Mouse (Mus musculus): ENCODE results near the gene Acacb. TPM values are rescaled to one million over a fixed set of nuclear protein-coding genes. Genes with fewer than 3 reads are reported as not detected.

Acacb gene
- polyA plus RNA-seq, 1 experiment from 2014 or later = 5.0 TPM

DNA sequence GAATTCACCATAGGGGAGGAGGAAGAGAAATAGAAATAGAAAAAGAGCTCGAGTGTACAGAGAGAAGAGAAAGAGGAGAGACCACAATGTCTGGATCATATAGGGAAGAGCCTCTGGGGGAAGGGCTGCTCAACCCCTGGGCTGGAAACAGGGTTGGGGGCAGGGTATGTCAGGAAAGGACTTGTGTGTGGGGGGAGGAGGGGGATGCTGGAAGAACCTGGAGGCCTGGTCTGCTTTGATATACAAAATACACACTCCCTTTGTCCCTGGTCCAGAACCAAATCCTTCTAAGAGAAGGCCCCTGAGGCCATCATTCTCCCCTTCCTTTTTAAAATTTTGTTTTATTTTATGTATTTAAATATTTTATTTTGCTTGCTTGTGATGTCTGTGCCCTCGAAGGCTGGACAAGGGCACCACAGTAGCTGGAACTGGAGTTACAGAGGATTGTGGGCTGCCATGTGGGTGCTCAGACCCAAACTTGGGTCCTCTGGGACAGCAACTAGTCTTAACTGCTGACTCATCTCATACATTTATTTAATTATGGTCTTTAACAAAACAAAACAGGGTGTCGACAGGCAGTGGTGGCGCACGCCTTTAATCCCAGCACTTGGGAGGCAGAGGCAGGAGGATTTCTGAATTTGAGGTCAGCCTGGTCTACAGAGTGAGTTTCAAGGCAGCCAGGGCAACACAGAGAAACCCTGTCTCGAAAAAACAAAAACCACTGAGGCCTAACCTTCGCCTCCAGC is 19.7 kb upstream of the Acacb start:
- H3K4me1 ChIP-seq = peaks cover 24% of the 10 kb centered on the region
- peak overlapping the region; percentile 98 for H3K4me2 ChIP-seq
- no peak for ATAC-seq (ENCODE audit: low FRiP score)
- WGBS = 91% methylated on average over 7 of the region's 7 CpGs
- no peak overlapping the region for H3K27ac ChIP-seq (replicated peaks)
- H3K36me3 ChIP-seq = peaks cover 34% of the 10 kb centered on the region
- H3K4me3 ChIP-seq (replicated peaks) = peak overlapping the region; percentile 71
- H3K9me3 ChIP-seq (replicated peaks) = no peaks in the 10 kb centered on the region
- H3K9ac ChIP-seq (replicated peaks) = peak overlapping the region; percentile 78; the same call in 1 of the 2 replicates
- H3K27me3 ChIP-seq (replicated peaks) = no peaks in the 10 kb centered on the region

DNA sequence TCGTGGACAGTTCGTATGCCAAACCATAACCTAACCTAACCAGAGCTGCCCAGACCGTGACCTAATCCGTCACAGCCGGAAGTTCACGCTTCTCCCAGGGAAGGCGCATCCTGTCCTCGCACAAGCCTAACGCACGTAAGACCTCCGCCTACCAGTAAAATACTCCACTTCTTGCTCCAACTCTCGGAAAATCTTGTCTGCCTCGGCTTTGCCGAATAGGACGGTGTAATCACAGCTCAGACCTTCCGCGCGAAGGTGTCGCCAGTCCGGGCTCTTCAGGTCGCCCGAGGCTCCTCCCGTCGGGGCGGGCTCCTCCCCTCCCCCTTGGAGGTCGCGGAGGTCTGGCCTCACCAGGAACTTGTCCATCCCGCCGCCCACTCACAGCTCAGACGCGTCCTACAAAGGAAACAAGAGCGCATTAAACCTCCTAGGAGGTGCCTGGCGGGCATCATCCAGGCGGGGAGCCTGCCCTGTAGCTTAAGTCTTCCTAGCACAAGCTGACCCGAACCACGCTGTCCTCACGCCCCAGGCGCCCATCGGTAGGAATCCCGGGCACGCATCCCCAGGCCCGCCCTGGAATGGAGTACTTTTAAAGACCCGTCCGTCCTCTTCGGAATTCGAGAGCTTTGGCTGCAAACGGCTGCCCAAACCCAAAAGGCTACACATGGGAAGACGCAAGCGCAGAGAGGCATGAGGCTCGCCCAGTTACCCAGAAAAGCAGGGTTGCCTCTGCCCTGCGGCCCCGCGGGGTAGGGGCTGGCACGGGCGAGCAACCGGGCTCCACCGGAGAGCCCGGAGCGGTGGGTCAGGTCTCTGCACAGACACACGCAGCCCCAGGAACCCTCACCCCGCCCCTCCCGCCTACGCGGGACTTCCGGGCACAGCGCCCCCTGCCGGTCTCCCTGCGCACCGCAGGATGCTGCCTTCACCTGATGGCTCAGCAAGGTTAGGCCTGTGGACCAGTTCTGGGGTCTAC is 18.7 kb upstream of the Acacb start, which contains the start of gene Alkbh2:
Alkbh2 (minus strand) TSS at position 845 of the 976 bp plus-strand sequence.
- peak; percentile 14; the same call in 1 of the 2 replicates for ATAC-seq (ENCODE audit: low FRiP score)
- peak within 1 kb of the TSS; percentile 71 for H3K4me3 ChIP-seq (replicated peaks)
- peak within 1 kb of the TSS; percentile 78 for H3K9ac ChIP-seq (replicated peaks)
- peaks cover 24% of the 10 kb centered on the region for H3K36me3 ChIP-seq
- no peaks in the 10 kb centered on the region for H3K9me3 ChIP-seq (replicated peaks)
- H3K27me3 ChIP-seq (replicated peaks) = no peaks in the 10 kb centered on the region; the same call in 1 of the 2 replicates
- WGBS = under 1% methylated on average over 69 of the region's 69 CpGs
- peak within 1 kb of the TSS; percentile 98 for H3K4me2 ChIP-seq
- H3K27ac ChIP-seq (replicated peaks) = peak within 1 kb of the TSS; percentile 89
- peaks cover 29% of the 10 kb centered on the region for H3K4me1 ChIP-seq

DNA sequence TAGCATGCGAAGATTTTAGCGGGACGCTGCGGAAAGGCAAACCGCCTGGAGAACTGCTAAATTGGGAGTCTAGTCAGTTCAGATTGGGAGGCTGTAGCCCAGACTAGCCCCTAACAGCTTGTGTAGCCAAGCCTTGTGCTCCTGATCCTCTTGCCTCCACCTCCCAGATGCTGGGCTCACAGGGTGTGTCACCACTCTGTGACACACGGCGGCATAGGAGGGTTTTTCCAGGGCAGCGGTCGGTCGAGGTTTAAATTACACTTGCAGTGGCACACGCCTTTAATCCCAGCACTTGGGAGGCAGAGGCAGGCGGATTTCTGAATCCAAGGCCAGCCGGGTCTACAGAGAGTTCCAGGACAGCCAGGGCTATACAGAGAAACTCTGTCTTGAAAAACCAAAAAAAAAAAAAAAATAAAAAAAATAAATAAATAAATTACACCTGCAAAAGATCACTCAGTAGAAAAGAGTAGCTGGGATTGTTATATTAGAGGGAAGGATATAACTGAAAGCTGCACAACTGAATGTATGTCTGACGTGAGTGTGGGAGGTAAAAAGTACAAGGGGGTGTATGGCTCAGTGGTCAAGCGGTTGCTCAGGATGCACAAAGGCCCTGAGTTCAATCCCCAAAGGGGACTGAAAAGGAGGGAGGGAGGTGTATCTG is 16.7 kb upstream of the Acacb start:
- Histone ChIP-seq H3K4me3 (replicated peaks) (peak overlapping the region; percentile 96), H3K27me3 (replicated peaks) (no peaks in the 10 kb centered on the region; the same call in 1 of the 2 replicates), H3K4me1 (peaks cover 29% of the 10 kb centered on the region), H3K4me2 (peak overlapping the region; percentile 99), H3K36me3 (0 out of 2 replicates have a peak, but pooled peaks cover 5% of the 10 kb centered on the region), H3K9me3 (replicated peaks) (no peaks in the 10 kb centered on the region), H3K27ac (replicated peaks) (no peak overlapping the region), H3K9ac (replicated peaks) (0 out of 2 replicates have a peak overlapping the region, but pooled peaks have one; percentile 58)
- 83% methylated on average over 15 of the region's 15 CpGs for WGBS
- ATAC-seq (ENCODE audit: low FRiP score) = no peak

DNA sequence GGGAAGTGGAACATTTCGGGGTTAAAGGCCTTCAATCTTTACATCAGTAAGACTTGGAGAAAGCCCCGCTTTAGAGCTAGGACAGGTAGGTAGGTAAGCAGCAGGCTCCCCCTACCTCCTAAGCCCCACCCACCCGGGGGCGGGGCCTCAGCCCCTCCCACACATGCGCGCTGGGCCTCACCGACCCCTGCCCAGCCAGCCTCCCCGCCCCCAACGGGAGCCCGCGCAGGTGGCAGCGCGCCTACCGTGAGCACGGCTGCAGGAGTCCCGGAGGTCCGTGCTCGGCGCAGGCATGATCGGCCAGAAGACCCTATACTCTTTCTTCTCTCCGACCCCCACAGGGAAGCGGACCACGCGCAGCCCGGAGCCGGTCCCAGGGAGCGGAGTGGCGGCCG is 16.1 kb upstream of the Acacb start, which contains the start of gene Ung:
Ung (plus strand) TSS at position 176 of the 395 bp plus-strand sequence.
- WGBS = 1% methylated on average over 26 of the region's 29 CpGs
- ATAC-seq (ENCODE audit: low FRiP score) = peak; percentile 77
- peaks cover 29% of the 10 kb centered on the region for H3K4me1 ChIP-seq
- peak within 1 kb of the TSS; percentile 65 for H3K27ac ChIP-seq (replicated peaks)
- no peaks in the 10 kb centered on the region; the same call in 1 of the 2 replicates for H3K27me3 ChIP-seq (replicated peaks)
- H3K9me3 ChIP-seq (replicated peaks) = no peaks in the 10 kb centered on the region
- H3K4me2 ChIP-seq = peak within 1 kb of the TSS; percentile 99
- peak within 1 kb of the TSS; percentile 96 for H3K4me3 ChIP-seq (replicated peaks)
- peak within 1 kb of the TSS; percentile 58 for H3K9ac ChIP-seq (replicated peaks)
- 0 out of 2 replicates have a peak, but pooled peaks cover 2% of the 10 kb centered on the region for H3K36me3 ChIP-seq

DNA sequence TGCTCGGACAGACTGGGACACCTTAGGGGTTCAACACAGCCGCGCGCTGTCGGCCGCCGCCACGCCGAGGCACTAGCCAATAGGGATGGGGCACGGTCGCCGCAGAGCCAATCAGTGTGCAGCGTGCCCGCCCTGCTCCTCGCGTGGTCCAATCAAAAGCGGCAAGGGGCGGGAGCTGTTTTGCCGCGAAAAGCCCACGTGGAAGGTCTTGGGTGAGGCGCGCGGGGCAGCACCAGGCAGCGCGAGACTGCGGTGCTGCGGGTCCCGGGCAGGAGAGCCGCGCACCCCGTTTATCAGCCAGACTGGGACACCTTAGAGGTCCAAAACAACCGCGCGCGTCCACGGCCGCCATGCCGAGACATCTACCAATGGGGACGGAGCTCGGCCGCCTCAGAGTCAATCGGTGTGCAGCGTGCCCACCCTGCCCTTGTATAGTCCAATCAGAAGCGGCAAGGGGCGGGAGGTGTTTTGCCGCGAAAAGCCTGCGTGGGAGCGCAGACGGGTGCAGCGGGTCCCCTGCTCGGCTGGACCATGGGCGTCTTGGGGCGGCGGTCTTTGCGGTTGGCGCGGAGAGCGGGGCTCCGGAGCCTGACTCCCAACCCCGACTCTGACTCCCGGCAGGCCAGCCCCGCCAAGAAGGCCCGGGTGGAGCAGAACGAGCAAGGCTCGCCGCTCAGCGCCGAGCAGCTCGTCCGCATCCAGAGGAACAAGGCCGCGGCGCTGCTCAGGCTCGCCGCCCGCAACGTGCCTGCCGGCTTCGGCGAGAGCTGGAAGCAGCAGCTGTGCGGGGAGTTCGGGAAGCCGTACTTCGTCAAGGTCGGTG is 15.4 kb upstream of the Acacb start:
- no peaks in the 10 kb centered on the region; the same call in 1 of the 2 replicates for H3K27me3 ChIP-seq (replicated peaks)
- peak; percentile 97 for ATAC-seq (ENCODE audit: low FRiP score)
- H3K4me1 ChIP-seq = peaks cover 29% of the 10 kb centered on the region
- under 1% methylated on average over 87 of the region's 87 CpGs for WGBS
- H3K4me3 ChIP-seq (replicated peaks) = peak overlapping the region; percentile 96
- peak overlapping the region; percentile 58 for H3K9ac ChIP-seq (replicated peaks)
- no peaks in the 10 kb centered on the region for H3K9me3 ChIP-seq (replicated peaks)
- H3K4me2 ChIP-seq = peak overlapping the region; percentile 99
- H3K36me3 ChIP-seq = no peaks in the 10 kb centered on the region
- peak overlapping the region; percentile 65 for H3K27ac ChIP-seq (replicated peaks)

DNA sequence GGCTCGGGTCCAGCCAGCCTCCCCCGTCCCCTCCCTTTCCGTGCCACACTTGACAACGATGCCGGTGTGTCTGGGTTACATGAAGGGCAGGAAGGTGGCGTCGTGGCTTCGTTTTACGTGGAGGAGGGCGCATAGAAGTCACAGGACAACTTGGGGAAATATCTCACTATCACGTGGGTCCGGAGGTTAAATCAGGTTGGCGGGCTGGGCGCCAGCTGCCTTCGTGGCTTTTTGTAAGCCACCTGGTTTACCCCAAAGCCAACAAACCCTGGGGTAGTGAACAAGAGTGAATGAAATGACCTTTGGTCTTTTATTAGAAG is 14.9 kb upstream of the Acacb start:
- peak overlapping the region; percentile 99 for H3K4me2 ChIP-seq
- H3K27ac ChIP-seq (replicated peaks) = peak overlapping the region; percentile 29; the same call in 1 of the 2 replicates
- no peaks in the 10 kb centered on the region; the same call in 1 of the 2 replicates for H3K27me3 ChIP-seq (replicated peaks)
- H3K4me1 ChIP-seq = peaks cover 29% of the 10 kb centered on the region
- H3K4me3 ChIP-seq (replicated peaks) = peak overlapping the region; percentile 96
- no peaks in the 10 kb centered on the region for H3K9me3 ChIP-seq (replicated peaks)
- WGBS = 2% methylated on average over 15 of the region's 15 CpGs
- H3K36me3 ChIP-seq = no peaks in the 10 kb centered on the region
- H3K9ac ChIP-seq (replicated peaks) = peak overlapping the region; percentile 49
- ATAC-seq (ENCODE audit: low FRiP score) = no peak

DNA sequence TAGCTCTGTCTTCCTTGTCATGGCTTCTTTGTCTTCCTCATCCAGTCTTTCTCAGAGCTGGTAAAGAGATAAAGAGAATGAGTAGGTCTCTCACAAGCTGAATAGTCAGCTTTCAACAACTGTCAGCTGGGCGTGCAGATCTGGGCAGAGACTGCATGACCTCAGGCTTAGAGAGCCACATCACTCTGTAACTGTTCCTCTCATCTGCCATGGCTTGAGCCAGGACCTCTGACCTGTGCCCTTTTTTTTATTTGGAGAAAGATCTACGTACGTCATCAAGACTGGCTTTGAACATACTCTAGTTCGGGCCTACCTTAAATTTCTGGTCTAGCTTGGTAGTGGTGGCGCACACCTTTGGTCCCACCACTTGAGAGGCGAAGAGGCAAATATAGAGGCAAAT is 13.5 kb upstream of the Acacb start:
- ATAC-seq (ENCODE audit: low FRiP score) = no peak
- Histone ChIP-seq H3K9ac (replicated peaks) (no peak overlapping the region), H3K4me1 (peaks cover 23% of the 10 kb centered on the region), H3K4me3 (replicated peaks) (no peak overlapping the region), H3K9me3 (replicated peaks) (no peaks in the 10 kb centered on the region), H3K4me2 (no peak overlapping the region), H3K27ac (replicated peaks) (no peak overlapping the region), H3K27me3 (replicated peaks) (no peaks in the 10 kb centered on the region; the same call in 1 of the 2 replicates), H3K36me3 (no peaks in the 10 kb centered on the region)
- WGBS = 89% methylated on average over 6 of the region's 6 CpGs

DNA sequence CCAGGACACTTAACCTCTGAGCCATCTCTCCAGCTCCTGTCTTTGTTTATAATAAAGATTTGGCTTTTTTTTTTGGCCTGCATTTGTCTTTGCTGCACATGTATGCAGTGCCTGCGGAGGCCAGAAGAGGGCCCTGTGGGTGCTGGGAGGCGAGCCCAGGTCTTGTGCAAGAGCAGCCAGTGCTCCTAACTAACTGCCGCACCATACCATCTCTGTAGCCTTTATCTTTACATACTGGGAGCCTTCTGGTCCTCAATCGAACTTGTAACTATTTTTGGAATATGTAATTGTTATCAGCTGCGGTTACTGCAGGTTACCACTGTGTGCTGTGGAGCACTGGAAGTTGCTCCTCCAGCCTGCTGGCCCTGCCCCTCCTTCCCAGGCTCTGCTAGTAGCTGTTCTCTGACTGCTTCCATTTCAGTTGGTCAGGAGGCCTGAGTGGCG is 12.2 kb upstream of the Acacb start:
- Histone ChIP-seq H3K27ac (replicated peaks) (no peak overlapping the region), H3K9me3 (replicated peaks) (no peaks in the 10 kb centered on the region), H3K27me3 (replicated peaks) (no peaks in the 10 kb centered on the region; the same call in 1 of the 2 replicates), H3K9ac (replicated peaks) (no peak overlapping the region), H3K4me2 (no peak overlapping the region), H3K4me3 (replicated peaks) (no peak overlapping the region), H3K4me1 (peaks cover 31% of the 10 kb centered on the region), H3K36me3 (no peaks in the 10 kb centered on the region)
- ATAC-seq (ENCODE audit: low FRiP score) = no peak
- WGBS = 75% methylated on average over 6 of the region's 6 CpGs

DNA sequence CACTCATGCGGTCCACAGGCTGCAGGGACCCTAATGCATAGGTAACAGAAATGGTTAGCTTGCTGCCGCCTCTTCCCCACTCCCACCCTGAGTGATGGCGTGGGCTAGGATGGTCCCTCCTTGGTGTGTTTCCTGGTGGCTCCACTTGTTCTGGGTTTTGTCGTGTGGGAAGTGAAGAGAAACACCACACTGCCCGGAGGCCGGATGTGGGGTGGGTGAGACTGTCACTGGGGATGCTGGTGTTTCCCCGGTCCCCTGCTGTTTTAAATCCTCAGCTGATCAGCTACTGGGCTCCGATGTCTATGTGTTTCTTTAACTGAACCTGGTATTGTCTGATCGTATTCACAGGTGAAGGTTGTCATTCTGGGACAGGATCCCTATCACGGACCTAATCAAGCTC is 10.8 kb upstream of the Acacb start:
- no peaks in the 10 kb centered on the region; the same call in 1 of the 2 replicates for H3K27me3 ChIP-seq (replicated peaks)
- no peak overlapping the region for H3K4me2 ChIP-seq
- H3K4me3 ChIP-seq (replicated peaks) = no peak overlapping the region
- no peak overlapping the region for H3K27ac ChIP-seq (replicated peaks)
- H3K4me1 ChIP-seq = peaks cover 37% of the 10 kb centered on the region
- H3K36me3 ChIP-seq = no peaks in the 10 kb centered on the region
- no peak for ATAC-seq (ENCODE audit: low FRiP score)
- H3K9ac ChIP-seq (replicated peaks) = no peak overlapping the region
- WGBS = 91% methylated on average over 10 of the region's 10 CpGs
- H3K9me3 ChIP-seq (replicated peaks) = no peaks in the 10 kb centered on the region

DNA sequence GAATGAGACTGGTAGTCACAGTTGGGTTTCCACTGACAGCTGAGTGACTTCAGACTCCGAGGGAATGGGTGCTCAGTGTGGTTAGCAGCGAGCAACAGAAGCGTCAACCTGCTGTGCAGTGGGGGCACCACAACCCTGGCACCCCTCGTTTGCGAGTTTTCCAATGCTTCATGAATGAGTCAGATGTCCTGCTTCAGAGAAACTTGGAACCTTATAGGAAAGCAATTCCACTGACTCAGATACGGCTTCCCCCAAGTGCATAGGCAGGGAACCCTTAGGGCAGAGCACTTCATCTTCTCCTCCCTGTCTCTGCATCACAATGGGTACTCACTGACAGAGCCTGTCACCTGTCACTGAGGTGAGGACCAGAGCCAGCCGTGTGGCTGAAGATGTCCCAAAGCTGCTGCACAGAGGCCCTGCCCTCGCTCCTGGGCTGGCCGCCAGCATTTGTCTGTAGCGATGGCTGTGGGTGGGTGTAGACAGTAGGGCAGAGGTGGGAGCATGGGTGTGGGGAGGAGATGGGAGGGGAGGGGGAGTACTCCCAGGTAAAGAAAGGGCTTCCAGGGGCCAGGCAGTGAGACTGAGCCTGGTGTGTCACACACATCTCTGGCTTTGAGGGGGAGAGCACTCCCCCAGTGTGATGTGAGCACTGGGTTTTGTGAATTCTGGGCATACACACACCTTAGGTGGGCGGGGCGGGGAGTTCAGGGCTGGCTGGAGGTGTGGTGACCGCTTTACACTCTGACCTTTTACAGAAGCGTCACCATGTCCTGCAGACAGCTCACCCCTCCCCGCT is 8.7 kb upstream of the Acacb start:
- ATAC-seq (ENCODE audit: low FRiP score) = no peak
- H3K9ac ChIP-seq (replicated peaks) = no peak overlapping the region

More for the DNA sequence above, 8.7 kb upstream of the Acacb start:
- Histone ChIP-seq H3K9me3 (replicated peaks) (no peaks in the 10 kb centered on the region), H3K27me3 (replicated peaks) (no peaks in the 10 kb centered on the region; the same call in 1 of the 2 replicates), H3K27ac (replicated peaks) (peak overlapping the region; percentile 77), H3K4me2 (no peak overlapping the region), H3K36me3 (no peaks in the 10 kb centered on the region), H3K4me1 (peaks cover 27% of the 10 kb centered on the region), H3K4me3 (replicated peaks) (no peak overlapping the region)
- WGBS = 78% methylated on average over 15 of the region's 15 CpGs

Measured in neural tube, embryonic 15.5 days (tissue).